Mouse (Mus musculus): ENCODE measurements at regions not wholly inside any gene's neighbourhood (a gene's known extent, or its start where the extent isn't known, plus 50 kb on each side); places are given as distances from the start of the nearest gene placed in this dataset.

DNA sequence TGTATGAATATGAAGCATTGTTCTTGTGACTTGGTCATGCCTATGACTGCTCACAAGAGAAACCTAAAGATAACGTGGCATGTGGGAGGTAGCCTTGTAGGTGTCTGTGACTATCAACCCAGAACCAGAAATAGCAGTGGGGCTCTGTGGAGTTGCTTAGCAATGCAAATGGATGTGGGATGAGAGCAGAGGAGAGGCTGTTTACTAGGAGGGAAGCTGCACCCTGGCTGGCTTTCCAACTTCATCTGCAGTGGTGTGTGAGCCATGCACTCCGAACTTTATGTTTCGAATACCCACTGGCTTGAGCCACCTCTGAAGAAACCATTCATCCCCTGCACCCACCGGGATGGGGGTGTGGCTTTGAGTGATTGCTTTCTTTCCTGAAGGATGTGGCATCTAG, 160.5 kb downstream of the Rsl24d1 start:
- TF ChIP-seq CTCF (IDR thresholded peaks at IDR 0.05; ENCODE audit: insufficient read depth, low read depth, low read length) (no peak), POLR2A (IDR thresholded peaks at IDR 0.05; ENCODE audit: insufficient read depth, low read depth, low read length) (no peak)
